Mouse (Mus musculus) hindbrain, embryonic 13.5 days (tissue): ENCODE measurements around the gene B4galnt4. TPM values are rescaled to one million over a fixed set of nuclear protein-coding genes. Genes with fewer than 3 reads are reported as not detected.

Experiments used
- ATAC-seq: fragments of 200-750 bp; cut with Nextera tagmentation; 2 replicates; pipeline ENCODE4 v1.8.0; 2017; ENCODE audit warnings: moderate TSS enrichment; ENCODE audit not compliant: low FRiP score
- H3K27ac ChIP-seq: fragments of 300-500 bp; sonication (generic); 2 replicates; pipeline ENCODE4 v1.5.1; 2015; ENCODE audit warnings: inconsistent platforms, mild to moderate bottlenecking, moderate library complexity
- H3K27me3 ChIP-seq: fragments of 300-500 bp; sonication (generic); 2 replicates; pipeline ENCODE4 v1.6.1; 2015; ENCODE audit warnings: mild to moderate bottlenecking, inconsistent platforms
- H3K36me3 ChIP-seq: fragments of 300-500 bp; sonication (generic); 2 replicates; pipeline ENCODE4 v1.6.1; 2015; ENCODE audit warnings: mild to moderate bottlenecking, inconsistent platforms
- H3K4me1 ChIP-seq: fragments of 300-500 bp; sonication (generic); replicated peaks from 2 replicates; pipeline ENCODE4 v1.6.1; 2015; ENCODE audit warnings: inconsistent platforms
- H3K4me2 ChIP-seq: fragments of 300-500 bp; sonication (generic); 2 replicates; pipeline ENCODE4 v1.6.1; 2015; ENCODE audit warnings: inconsistent platforms, mild to moderate bottlenecking, moderate library complexity
- H3K4me3 ChIP-seq: fragments of 300-500 bp; sonication (generic); 2 replicates; pipeline ENCODE4 v1.5.1; 2015; ENCODE audit warnings: mild to moderate bottlenecking, inconsistent platforms
- H3K9ac ChIP-seq: fragments of 300-500 bp; sonication (generic); 2 replicates; pipeline ENCODE4 v1.6.1; 2015; ENCODE audit warnings: mild to moderate bottlenecking, inconsistent platforms
- H3K9me3 ChIP-seq: fragments of 300-500 bp; sonication (generic); 2 replicates; pipeline ENCODE4 v1.6.1; 2016; ENCODE audit warnings: inconsistent platforms
- WGBS: fragments of 180-500 bp; shearing (Covaris S2); methylation state at CpG from one replicate; pipeline ENCODE4 v1.1.7; 2015; 5-methylcytosine and 5-hydroxymethylcytosine counted together
- polyA plus RNA-seq: library from polyadenylated mRNA; unstranded; fragments of >200 nt; fragmentation: Nextera tagmentation; extraction: Ambion mirVana; gene quantifications from 2 replicates; pipeline ENCODE4 v1.2.1, GENCODE M21; 2015

The B4galnt4 gene
- polyA plus RNA-seq, 1 experiment from 2014 or later = 44.8 TPM

DNA sequence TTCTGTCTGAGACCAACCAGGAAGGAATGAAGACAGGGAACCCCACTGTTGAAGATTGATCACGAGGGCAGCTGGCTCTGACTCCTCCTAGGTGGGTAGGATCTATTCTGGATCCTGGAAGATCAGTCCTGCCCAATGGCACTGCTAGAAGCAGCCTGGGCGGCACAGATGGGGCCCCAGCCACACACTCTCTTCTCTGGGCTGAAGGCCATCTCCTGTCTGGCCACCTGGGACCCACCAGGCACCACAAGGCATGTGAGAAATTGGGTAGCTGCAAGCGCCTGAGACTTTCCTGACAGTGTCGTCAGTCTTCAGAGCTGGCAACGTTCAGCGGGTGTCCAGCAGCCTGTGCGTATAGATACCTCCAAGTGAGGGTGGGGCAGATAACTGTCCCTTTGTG lies 1.6 kb downstream of the B4galnt4 start:
- ATAC-seq = no peak
- H3K4me3 ChIP-seq = peak overlapping the region; percentile 92
- 68% methylated on average over 7 of the region's 7 CpGs for WGBS

DNA sequence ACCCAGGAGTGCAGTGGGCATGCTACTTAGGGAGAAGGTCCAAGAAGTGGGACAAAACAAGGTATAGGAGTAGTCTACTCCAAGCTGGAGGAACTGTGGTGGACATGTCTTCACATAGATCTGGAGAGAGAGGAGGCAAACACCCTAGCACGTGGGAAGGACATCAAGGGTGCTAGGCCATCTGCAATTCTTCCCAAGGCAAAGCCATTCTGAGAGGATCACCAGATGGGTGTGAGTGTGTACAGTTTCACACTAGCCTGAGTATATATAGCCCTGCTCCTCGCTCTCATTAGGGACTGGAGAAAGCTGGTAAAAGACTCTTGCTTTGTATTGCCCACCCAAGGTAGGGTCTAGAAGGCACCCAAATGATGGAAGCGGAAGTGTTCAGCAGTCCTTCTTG lies 2.4 kb downstream of the B4galnt4 start:
- Histone ChIP-seq H3K27ac (no peak overlapping the region), H3K9me3 (no peaks in the 10 kb centered on the region), H3K27me3 (0 out of 2 replicates have a peak, but pooled peaks cover 1% of the 10 kb centered on the region), H3K4me2 (no peak overlapping the region), H3K9ac (peak overlapping the region; percentile 99; the same call in 1 of the 2 replicates), H3K4me1 (peaks cover 39% of the 10 kb centered on the region), H3K4me3 (no peak overlapping the region), H3K36me3 (peaks cover 57% of the 10 kb centered on the region)
- 97% methylated on average over 3 of the region's 3 CpGs for WGBS
- no peak for ATAC-seq

More for the DNA sequence above, 1.6 kb downstream of the B4galnt4 start:
- Histone ChIP-seq H3K36me3 (peaks cover 49% of the 10 kb centered on the region), H3K27me3 (no peaks in the 10 kb centered on the region), H3K27ac (no peak overlapping the region; the same call in 1 of the 2 replicates), H3K9ac (peak overlapping the region; percentile 99), H3K4me1 (peaks cover 39% of the 10 kb centered on the region), H3K9me3 (no peaks in the 10 kb centered on the region), H3K4me2 (peak overlapping the region; percentile 82)

DNA sequence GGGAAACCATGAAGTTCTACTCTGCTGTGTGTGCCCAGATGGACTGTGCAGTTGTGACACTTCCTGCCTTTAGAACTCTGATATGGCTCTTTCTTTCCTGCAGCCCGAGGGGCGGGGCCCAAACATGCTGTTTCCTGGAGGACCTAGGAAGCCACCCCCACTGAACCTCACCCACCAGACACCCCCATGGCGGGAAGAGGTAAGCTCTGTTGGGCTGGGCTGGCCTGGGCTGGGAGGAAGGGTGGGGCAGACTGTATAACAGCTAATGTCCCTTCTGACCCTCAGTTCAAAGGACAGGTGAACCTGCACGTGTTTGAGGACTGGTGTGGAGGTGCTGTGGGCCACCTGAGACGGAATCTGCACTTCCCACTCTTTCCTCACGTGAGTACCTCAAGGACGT lies 3.3 kb downstream of the B4galnt4 start:
- Histone ChIP-seq H3K4me1 (peaks cover 37% of the 10 kb centered on the region), H3K4me3 (no peak overlapping the region), H3K9ac (no peak overlapping the region), H3K27ac (no peak overlapping the region), H3K27me3 (0 out of 2 replicates have a peak, but pooled peaks cover 4% of the 10 kb centered on the region), H3K4me2 (no peak overlapping the region), H3K9me3 (no peaks in the 10 kb centered on the region), H3K36me3 (peaks cover 64% of the 10 kb centered on the region)
- no peak for ATAC-seq
- 85% methylated on average over 7 of the region's 7 CpGs for WGBS

DNA sequence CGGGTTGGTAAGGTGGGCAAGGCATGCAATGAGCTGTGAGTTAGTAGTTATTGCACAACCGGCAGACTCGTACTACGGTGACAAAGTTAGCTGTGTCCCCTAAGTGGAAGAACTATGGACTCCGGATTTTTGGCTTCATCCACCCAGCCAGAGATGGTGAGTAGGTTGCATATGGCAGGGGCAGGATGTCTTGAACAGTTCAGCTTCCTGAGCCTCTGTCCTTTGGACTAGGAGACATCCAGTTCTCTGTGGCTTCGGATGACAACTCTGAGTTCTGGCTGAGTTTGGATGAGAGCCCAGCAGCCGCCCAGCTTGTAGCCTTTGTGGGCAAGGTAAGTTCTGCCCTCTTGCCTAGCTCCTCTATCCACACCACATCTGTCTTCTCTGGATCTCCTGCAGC lies 3.7 kb downstream of the B4galnt4 start:
- no peak overlapping the region for H3K4me3 ChIP-seq
- H3K4me1 ChIP-seq = peaks cover 36% of the 10 kb centered on the region
- H3K9me3 ChIP-seq = no peaks in the 10 kb centered on the region
- 92% methylated on average over 7 of the region's 7 CpGs for WGBS
- no peak for ATAC-seq
- H3K36me3 ChIP-seq = peaks cover 64% of the 10 kb centered on the region
- H3K27me3 ChIP-seq = 0 out of 2 replicates have a peak, but pooled peaks cover 4% of the 10 kb centered on the region
- no peak overlapping the region for H3K4me2 ChIP-seq
- H3K9ac ChIP-seq = no peak overlapping the region
- no peak overlapping the region for H3K27ac ChIP-seq

DNA sequence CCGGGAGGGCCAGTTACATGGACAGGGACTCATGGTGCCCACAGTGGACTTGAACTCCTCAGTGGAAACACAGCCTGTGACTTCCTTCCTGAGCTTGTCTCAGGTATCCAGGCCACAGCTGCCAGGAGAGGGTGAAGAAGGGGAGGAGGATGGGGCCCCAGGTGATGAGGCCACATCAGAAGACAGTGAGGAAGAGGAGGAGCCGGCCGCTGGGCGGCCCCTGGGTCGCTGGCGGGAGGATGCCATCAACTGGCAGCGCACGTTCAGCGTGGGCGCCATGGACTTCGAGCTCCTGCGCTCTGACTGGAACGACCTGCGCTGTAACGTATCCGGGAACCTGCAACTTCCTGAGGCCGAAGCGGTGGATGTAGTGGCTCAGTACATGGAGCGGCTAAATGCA lies 7.4 kb downstream of the B4galnt4 start:
- no peak overlapping the region for H3K27ac ChIP-seq
- no peak overlapping the region for H3K4me2 ChIP-seq
- H3K4me3 ChIP-seq = no peak overlapping the region
- peaks cover 31% of the 10 kb centered on the region for H3K4me1 ChIP-seq
- peaks cover 57% of the 10 kb centered on the region for H3K36me3 ChIP-seq
- peaks cover 17% of the 10 kb centered on the region for H3K27me3 ChIP-seq
- no peaks in the 10 kb centered on the region for H3K9me3 ChIP-seq
- H3K9ac ChIP-seq = no peak overlapping the region
- 81% methylated on average over 19 of the region's 19 CpGs for WGBS
- no peak for ATAC-seq

DNA sequence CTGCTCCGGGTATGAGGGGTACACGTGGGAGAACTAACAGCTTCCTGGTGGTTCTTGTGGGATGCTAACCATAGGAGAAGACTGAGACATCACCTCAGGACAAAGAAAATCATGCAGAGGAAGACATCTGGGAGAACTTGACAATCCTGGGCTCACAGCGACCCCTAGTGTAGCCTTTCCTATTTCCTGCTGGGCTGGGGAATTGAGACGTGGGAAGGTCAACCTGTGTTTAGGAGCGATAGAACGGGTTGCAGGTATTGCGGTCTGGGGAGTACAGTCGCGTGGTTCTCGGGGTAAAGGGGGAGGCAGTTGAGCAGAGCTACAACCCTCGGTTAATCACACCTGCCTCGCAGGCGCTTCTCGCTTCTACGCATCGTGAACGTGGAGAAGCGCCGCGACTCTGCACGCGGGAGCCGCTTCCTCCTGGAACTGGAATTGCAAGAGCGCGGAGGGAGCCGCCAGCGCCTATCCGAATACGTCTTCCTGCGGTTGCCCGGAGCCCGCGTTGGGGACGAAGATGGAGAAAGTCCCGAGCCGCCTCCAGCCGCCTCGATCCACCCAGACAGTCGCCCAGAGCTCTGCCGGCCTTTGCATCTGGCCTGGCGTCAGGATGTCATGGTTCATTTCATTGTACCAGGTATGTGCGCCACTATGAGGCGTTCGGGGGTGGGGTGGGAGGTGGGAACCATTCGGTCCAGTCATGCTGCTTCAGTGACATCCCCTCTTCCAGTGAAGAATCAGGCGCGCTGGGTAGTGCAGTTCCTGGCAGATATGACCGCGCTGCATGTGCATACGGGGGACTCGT lies 9.4 kb downstream of the B4galnt4 start:
- peaks cover 38% of the 10 kb centered on the region for H3K36me3 ChIP-seq
- peak; percentile 71 for ATAC-seq
- H3K4me1 ChIP-seq = peaks cover 26% of the 10 kb centered on the region
- H3K4me2 ChIP-seq = peak overlapping the region; percentile 71
- H3K4me3 ChIP-seq = peak overlapping the region; percentile 40
- H3K27me3 ChIP-seq = peaks cover 17% of the 10 kb centered on the region
- H3K9me3 ChIP-seq = no peaks in the 10 kb centered on the region
- H3K9ac ChIP-seq = peak overlapping the region; percentile 75
- H3K27ac ChIP-seq = peak overlapping the region; percentile 91
- WGBS = 1% methylated on average over 51 of the region's 51 CpGs

DNA sequence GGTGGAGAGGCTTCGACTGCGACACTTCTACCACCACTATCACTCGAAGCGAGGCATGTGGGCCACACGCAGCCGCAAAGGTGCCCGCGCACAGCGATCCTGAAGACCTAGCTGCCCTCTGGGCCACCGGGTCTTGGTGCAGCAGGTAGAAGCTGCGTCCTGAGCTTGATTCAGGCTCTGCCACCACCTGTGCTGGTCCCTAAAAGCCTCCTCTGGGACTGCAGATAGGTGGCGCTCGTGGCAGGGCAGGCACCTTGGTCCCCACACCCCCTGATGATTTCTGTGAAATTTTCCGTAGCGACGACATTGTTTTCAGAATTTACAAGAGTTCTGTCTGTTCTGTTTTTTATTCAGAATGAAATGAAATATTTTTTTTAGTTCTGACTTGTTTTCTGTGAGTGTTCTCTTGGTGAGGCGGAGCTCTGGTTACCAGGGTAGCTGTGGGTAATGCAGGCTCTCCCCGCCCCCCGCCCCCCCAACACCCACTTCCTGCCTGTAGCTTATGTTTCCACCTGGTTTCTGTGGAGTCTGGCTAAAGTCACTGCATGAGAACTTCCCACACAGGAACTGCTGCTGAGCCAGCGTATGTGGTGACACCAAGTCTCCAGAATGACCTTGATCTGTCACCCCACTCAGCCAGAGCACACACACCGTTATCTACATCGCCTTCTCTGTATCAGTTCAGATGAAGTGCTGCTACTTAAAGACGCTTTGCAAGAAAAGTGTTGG lies 11.3 kb downstream of the B4galnt4 start:
- peaks cover 17% of the 10 kb centered on the region for H3K27me3 ChIP-seq
- WGBS = 32% methylated on average over 23 of the region's 23 CpGs
- H3K27ac ChIP-seq = no peak overlapping the region
- no peak overlapping the region for H3K9ac ChIP-seq
- H3K4me3 ChIP-seq = no peak overlapping the region
- peaks cover 26% of the 10 kb centered on the region for H3K4me1 ChIP-seq
- no peak overlapping the region for H3K4me2 ChIP-seq
- no peaks in the 10 kb centered on the region for H3K9me3 ChIP-seq
- no peak for ATAC-seq
- peaks cover 19% of the 10 kb centered on the region for H3K36me3 ChIP-seq

DNA sequence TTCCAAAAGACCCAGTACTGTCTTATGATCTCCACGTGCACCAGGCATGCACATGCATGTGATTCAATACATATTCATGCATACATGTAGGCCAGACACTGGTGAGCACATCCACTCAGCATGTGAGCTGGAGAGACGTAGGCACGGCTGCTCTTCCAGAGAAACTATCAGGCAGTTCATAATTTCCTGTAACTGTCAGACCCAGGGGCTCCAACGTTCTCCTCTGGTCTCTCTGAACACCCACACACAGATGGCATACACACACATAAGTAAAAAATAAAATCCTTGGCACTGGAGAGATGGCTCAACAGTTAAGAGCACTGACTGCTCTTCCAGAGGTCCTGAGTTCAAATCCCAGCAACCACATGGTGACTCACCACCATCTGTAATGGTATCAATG lies 12.9 kb downstream of the B4galnt4 start:
- Histone ChIP-seq H3K27ac (no peak overlapping the region), H3K4me2 (no peak overlapping the region), H3K4me3 (no peak overlapping the region), H3K9ac (no peak overlapping the region), H3K9me3 (no peaks in the 10 kb centered on the region), H3K4me1 (peaks cover 26% of the 10 kb centered on the region), H3K27me3 (peaks cover 13% of the 10 kb centered on the region), H3K36me3 (peaks cover 3% of the 10 kb centered on the region)
- WGBS = 83% methylated on average over 4 of the region's 4 CpGs
- no peak for ATAC-seq

DNA sequence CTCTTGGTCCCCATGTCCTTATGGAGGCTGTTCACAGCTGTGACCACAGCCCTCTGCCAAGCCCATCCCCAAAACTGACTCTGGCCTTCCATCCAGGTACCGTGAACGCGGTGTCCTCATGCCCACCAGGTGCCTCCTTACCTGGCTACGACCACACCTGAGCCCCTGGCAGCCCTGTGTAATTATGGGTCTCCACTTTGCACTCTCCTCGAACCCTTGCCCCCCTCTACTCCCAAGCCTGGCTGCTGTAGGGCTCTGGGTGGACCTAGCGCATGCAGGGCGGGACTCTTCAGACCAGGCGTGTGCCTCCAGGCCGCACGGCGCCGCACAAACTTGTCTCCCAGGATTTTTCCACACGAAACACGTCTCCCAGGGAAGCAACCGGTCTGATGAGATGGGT lies 16.9 kb downstream of the B4galnt4 start, which contains the start of gene Pkp3:
Gene Pkp3 (plus strand): TSS at position 378 of the 400 bp plus-strand sequence.
- no peak for ATAC-seq
- Histone ChIP-seq H3K9ac (no peak within 1 kb of the TSS), H3K36me3 (no peaks in the 10 kb centered on the region), H3K4me3 (no peak within 1 kb of the TSS), H3K9me3 (no peaks in the 10 kb centered on the region), H3K4me1 (no peaks in the 10 kb centered on the region), H3K27ac (no peak within 1 kb of the TSS), H3K4me2 (no peak within 1 kb of the TSS), H3K27me3 (peaks cover 19% of the 10 kb centered on the region)
- 90% methylated on average over 15 of the region's 15 CpGs for WGBS

DNA sequence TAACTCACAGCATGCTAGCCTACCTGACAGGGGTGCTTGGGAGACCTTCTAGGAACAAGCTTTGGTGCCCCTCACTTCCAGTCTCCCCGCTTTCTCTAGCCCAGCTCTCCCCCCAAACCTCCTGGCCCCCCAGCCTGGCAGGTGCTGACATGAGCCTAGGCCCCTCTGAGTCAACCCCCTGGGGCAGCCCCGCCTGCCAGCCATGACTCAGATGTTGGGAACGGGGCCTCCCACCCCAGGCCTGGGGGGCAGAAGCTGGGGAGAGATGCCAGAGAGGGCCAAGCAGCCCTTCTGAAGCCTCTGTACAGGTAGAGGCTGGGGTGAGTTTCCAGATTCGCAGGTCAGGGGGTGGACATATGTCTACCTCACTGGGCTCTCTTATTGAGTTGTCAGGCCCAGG lies 18.0 kb downstream of the B4galnt4 start:
- WGBS = 79% methylated on average over 4 of the region's 4 CpGs
- Histone ChIP-seq H3K4me3 (no peak overlapping the region), H3K9ac (no peak overlapping the region), H3K27me3 (peaks cover 19% of the 10 kb centered on the region), H3K36me3 (no peaks in the 10 kb centered on the region), H3K27ac (no peak overlapping the region), H3K9me3 (no peaks in the 10 kb centered on the region), H3K4me1 (no peaks in the 10 kb centered on the region), H3K4me2 (no peak overlapping the region)
- ATAC-seq = no peak

DNA sequence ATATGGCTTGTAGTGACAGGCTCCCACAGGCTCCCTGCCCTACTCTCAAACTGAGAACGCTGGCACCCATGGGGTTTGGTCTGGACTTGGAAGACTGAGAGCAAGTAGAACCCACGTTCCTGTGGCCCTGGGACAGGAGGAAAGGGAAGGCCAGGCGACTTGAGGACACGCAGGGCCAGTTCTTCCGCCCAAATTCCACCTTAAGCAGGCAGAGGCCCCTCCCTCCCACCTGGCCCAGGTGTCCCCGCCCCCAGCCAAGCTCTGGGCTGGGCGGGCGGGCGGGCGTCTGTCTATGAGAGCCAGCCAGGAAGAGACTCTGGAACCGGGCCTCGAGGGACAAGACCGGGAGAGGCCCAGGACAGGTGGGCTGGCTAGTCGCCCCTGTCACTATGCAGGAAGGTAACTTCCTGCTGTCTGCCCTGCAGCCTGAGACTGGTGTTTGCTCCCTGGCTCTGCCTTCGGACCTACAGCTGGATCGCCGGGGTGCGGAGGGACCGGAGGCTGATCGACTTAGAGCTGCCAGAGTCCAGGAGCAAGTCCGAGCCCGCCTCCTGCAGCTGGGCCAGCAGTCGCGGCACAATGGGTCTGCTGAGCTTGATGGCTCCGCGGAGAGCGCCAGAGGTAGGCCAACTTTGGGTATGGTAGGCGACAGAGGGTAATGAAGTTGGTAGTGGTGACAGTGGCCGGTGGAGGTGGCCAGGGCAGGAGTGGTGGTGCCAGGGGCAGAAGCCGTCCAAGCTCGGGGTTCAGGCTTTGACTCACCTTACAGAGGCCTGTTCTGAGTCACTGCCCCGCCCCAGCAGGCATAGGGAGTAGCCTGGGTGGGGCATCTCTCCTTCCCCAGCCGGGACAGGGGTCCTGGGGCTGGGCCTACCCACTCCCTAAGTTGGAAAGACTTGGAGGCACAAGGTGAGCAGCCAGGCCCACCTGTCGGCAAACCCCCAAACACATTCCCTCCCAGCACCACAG lies 18.9 kb downstream of the B4galnt4 start:
- H3K4me1 ChIP-seq = no peaks in the 10 kb centered on the region
- no peak overlapping the region for H3K9ac ChIP-seq
- no peak overlapping the region for H3K4me3 ChIP-seq
- no peak overlapping the region for H3K4me2 ChIP-seq
- no peak overlapping the region for H3K27ac ChIP-seq
- WGBS = 32% methylated on average over 34 of the region's 34 CpGs
- H3K36me3 ChIP-seq = no peaks in the 10 kb centered on the region
- no peak for ATAC-seq
- H3K27me3 ChIP-seq = peaks cover 19% of the 10 kb centered on the region
- no peaks in the 10 kb centered on the region for H3K9me3 ChIP-seq

DNA sequence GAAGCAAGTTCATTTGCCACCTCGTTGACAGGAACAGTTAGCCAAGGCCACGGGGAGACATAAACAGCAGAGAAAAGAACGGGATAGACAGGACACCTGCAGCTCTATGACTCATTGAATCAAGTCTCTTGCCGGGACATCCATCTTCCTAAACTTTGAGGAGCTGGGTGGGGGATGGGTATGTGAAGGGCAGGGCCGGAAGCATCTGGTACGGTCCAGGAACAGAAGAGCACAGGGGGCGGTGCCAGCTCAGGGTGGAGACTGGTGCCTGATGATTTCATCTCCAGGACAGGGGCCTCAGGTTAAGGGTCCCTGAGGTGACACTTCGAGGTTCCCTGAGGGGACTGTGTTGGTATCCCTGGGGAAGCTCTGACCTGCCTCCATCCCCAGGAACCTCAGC lies 27.0 kb downstream of the B4galnt4 start:
- peaks cover 19% of the 10 kb centered on the region for H3K4me1 ChIP-seq
- H3K27ac ChIP-seq = no peak overlapping the region
- H3K9ac ChIP-seq = no peak overlapping the region
- no peaks in the 10 kb centered on the region for H3K36me3 ChIP-seq
- no peak overlapping the region for H3K4me3 ChIP-seq
- H3K27me3 ChIP-seq = peaks cover 59% of the 10 kb centered on the region
- no peak for ATAC-seq
- no peaks in the 10 kb centered on the region for H3K9me3 ChIP-seq
- H3K4me2 ChIP-seq = no peak overlapping the region
- WGBS = 40% methylated on average over 8 of the region's 8 CpGs
